Mouse (Mus musculus) heart, adult 2 months (tissue): ENCODE measurements around the gene Zfp84. TPM values are rescaled to one million over a fixed set of nuclear protein-coding genes. Genes with fewer than 3 reads are reported as not detected.

ENCODE experiments used
- DNase-seq, 2 experiments: peaks; one replicate each; pipeline ENCODE4 v3.0.0; 2021
- H3K27ac ChIP-seq: fragments of 200-600 bp; 2 replicates; pipeline ENCODE4 v1.8.1; 2022
- H3K27me3 ChIP-seq: fragments of 200-500 bp; 2 replicates; pipeline ENCODE4 v1.6.1; 2012; ENCODE audit warnings: mild to moderate bottlenecking, low read length, inconsistent platforms, mixed read lengths; ENCODE audit not compliant: control insufficient read depth, insufficient read depth
- H3K36me3 ChIP-seq: fragments of 200-500 bp; 2 replicates; pipeline ENCODE4 v1.6.1; 2012; ENCODE audit warnings: low read length, inconsistent platforms; ENCODE audit not compliant: control insufficient read depth, insufficient read depth
- H3K4me1 ChIP-seq: fragments of 200-500 bp; 2 replicates; pipeline ENCODE4 v1.6.1; 2011; ENCODE audit warnings: low read length; ENCODE audit not compliant: control insufficient read depth, insufficient read depth
- H3K4me3 ChIP-seq: fragments of 200-600 bp; 2 replicates; pipeline ENCODE4 v1.8.1; 2022
- H3K79me2 ChIP-seq: fragments of 200-500 bp; replicated peaks from 2 replicates; pipeline ENCODE4 v1.6.1; 2012; ENCODE audit warnings: mild to moderate bottlenecking, inconsistent platforms, low read length, moderate library complexity, mixed read lengths; ENCODE audit not compliant: control insufficient read depth, insufficient read depth
- H3K9ac ChIP-seq: fragments of 200-500 bp; 2 replicates; pipeline ENCODE4 v1.6.1; 2012; ENCODE audit warnings: low read depth, mild to moderate bottlenecking, control low read depth, inconsistent platforms, low read length, mixed read lengths
- CTCF ChIP-seq: fragments of 200-600 bp; IDR thresholded peaks from 2 replicates; pipeline ENCODE4 v1.8.1; 2022; ENCODE audit warnings: antibody characterized with exemption, mild to moderate bottlenecking, moderate library complexity
- EP300 ChIP-seq: fragments of 200-500 bp; IDR thresholded peaks from 2 replicates; pipeline ENCODE4 v1.6.1; 2011; ENCODE audit warnings: low read depth, low read length, control low read depth; ENCODE audit not compliant: insufficient read depth
- POLR2A ChIP-seq: fragments of 200-500 bp; IDR thresholded peaks from 2 replicates; pipeline ENCODE4 v1.6.1; 2011; ENCODE audit warnings: mild to moderate bottlenecking, low read depth, low read length, control low read depth; ENCODE audit not compliant: insufficient read depth
- whole genome bisulfite sequencing: fragments of 180-500 bp; shearing (Covaris S2); methylation state at CpG from one replicate; pipeline ENCODE4 v1.1.7; 2018; 5-methylcytosine and 5-hydroxymethylcytosine counted together
- intact Hi-C: fragments of 180-260 bp; cut with DNase I; formaldehyde crosslinking; loops from one replicate; pipeline ENCODE4 v1.15.1; 2025
- microRNA-seq, 2 experiments: library from miRNA; unstranded; fragments of <30 nt; microRNA quantifications; one replicate each; pipeline ENCODE4 v1.2.0; 2021
- polyA plus RNA-seq: library from polyadenylated mRNA; depleted of rRNA; stranded (reverse); fragments of >200 nt; gene quantifications from 2 replicates; pipeline ENCODE4 v1.2.3, GENCODE M21; 2012; rRNA removed
- total RNA-seq, 2 experiments: library from RNA; stranded (reverse); gene quantifications; 2 replicates each; pipeline ENCODE4 v1.2.3; 2021

The Zfp84 gene
- total and polyA plus RNA-seq, 3 experiments, result 3.7 to 10.4 (median 10.2) TPM

- no peak for TF ChIP-seq POLR2A
- TF ChIP-seq CTCF, result no peak
- no peak for TF ChIP-seq EP300
- no peak overlapping the region for H3K27ac ChIP-seq
- no peak for DNase-seq
- 83% methylated on average over 12 of the region's 12 CpGs for WGBS
- H3K4me1 ChIP-seq, result no peaks in the 10 kb centered on the region
- H3K4me3 ChIP-seq, result no peak overlapping the region
- no peaks in the 10 kb centered on the region for H3K27me3 ChIP-seq
- intact Hi-C loops, result no loop called here
- H3K36me3 ChIP-seq, result no peaks in the 10 kb centered on the region
- H3K9ac ChIP-seq, result no peak overlapping the region
- no peaks in the 10 kb centered on the region for H3K79me2 ChIP-seq
Measured at GRCm38 (mm10) chr7:29828001-29828400, 59.6 kb downstream of the Zfp84 start.

Small RNAs within 50 kb of the gene (microRNA-seq; reads per million reads assigned to microRNA genes)
- 5.8 to 10.1 reads per million in 2 experiments for gene Mir1964

Other genes starting within 250 kb of the Zfp84 start
- 10 to 100 TPM in 1 of 2 experiments, 1 to 10 TPM in 1; 8.9 to 10.7 TPM for gene Sipa1l3, start 249.9 kb upstream of the Zfp84 start, total RNA-seq
- 9.1 and 11.5 TPM in 2 replicates for gene Sipa1l3, start 249.9 kb upstream of the Zfp84 start, polyA plus RNA-seq
- not detected for gene Catsperg2, start 41.5 kb upstream of the Zfp84 start, total RNA-seq
- 0.03 and 0.37 TPM in 2 replicates for gene Catsperg2, start 41.5 kb upstream of the Zfp84 start, polyA plus RNA-seq
- gene Zfp30, start 15.4 kb downstream of the Zfp84 start, total RNA-seq, result 1 to 10 TPM; 3.2 to 5.6 TPM
- 5.0 and 7.6 TPM in 2 replicates for gene Zfp30, start 15.4 kb downstream of the Zfp84 start, polyA plus RNA-seq
- 10 to 100 TPM; 10.1 to 10.8 TPM for gene Zfp790, start 47.6 kb downstream of the Zfp84 start, total RNA-seq
- 3.1 and 5.7 TPM in 2 replicates for gene Zfp790, start 47.6 kb downstream of the Zfp84 start, polyA plus RNA-seq
- under 1 TPM; 0.44 to 0.77 TPM for gene Zfp940, start 85.1 kb downstream of the Zfp84 start, total RNA-seq
- 0.12 and 0.29 TPM in 2 replicates for gene Zfp940, start 85.1 kb downstream of the Zfp84 start, polyA plus RNA-seq
- gene Zfp420, start 91.4 kb downstream of the Zfp84 start, total RNA-seq, result 1 to 10 TPM; 3.8 to 4.5 TPM
- gene Zfp420, start 91.4 kb downstream of the Zfp84 start, polyA plus RNA-seq, result 1.1 and 1.4 TPM in 2 replicates
- gene Zfp27, start 138.0 kb downstream of the Zfp84 start, total RNA-seq, result 1 to 10 TPM; 7.3 to 8.4 TPM
- 3.6 and 6.4 TPM in 2 replicates for gene Zfp27, start 138.0 kb downstream of the Zfp84 start, polyA plus RNA-seq
- gene Zfp383, start 139.7 kb downstream of the Zfp84 start, total RNA-seq, result 1 to 10 TPM; 5.5 to 6.3 TPM
- 2.4 and 5.0 TPM in 2 replicates for gene Zfp383, start 139.7 kb downstream of the Zfp84 start, polyA plus RNA-seq
- 1 to 10 TPM; 6.2 to 6.8 TPM for gene Zfp74, start 185.5 kb downstream of the Zfp84 start, total RNA-seq
- 2.5 and 5.9 TPM in 2 replicates for gene Zfp74, start 185.5 kb downstream of the Zfp84 start, polyA plus RNA-seq
- gene Zfp568, start 215.4 kb downstream of the Zfp84 start, total RNA-seq, result 10 to 100 TPM; 19.6 to 28.1 TPM
- gene Zfp568, start 215.4 kb downstream of the Zfp84 start, polyA plus RNA-seq, result 5.6 and 12.5 TPM in 2 replicates